Mouse (Mus musculus): ENCODE measurements around the gene Dbx1.

GRCm38 (mm10) chr7:49635971-49636370 is 678 bp downstream of the Dbx1 start:
- no peak for TF ChIP-seq CTCF (IDR thresholded peaks at IDR 0.05; ENCODE audit: low read depth)
- TF ChIP-seq EP300 (optimal IDR thresholded peaks at IDR 0.05): no peak

All from stomach, postnatal 0 days (tissue).